Mouse (Mus musculus) liver, embryonic 14 days (tissue): Measurements from ENCODE around the gene 5430419D17Rik. TPM values are rescaled to one million over a fixed set of nuclear protein-coding genes. Genes with fewer than 3 reads are reported as not detected.

Experiments
- polyA plus RNA-seq: library from polyadenylated mRNA; depleted of rRNA; stranded (reverse); fragments of >200 nt; gene quantifications from 2 replicates; pipeline ENCODE4 v1.2.3, GENCODE M21; 2012; rRNA removed

5430419D17Rik gene
- polyA plus RNA-seq, result not detected in 2 replicates

DNA sequence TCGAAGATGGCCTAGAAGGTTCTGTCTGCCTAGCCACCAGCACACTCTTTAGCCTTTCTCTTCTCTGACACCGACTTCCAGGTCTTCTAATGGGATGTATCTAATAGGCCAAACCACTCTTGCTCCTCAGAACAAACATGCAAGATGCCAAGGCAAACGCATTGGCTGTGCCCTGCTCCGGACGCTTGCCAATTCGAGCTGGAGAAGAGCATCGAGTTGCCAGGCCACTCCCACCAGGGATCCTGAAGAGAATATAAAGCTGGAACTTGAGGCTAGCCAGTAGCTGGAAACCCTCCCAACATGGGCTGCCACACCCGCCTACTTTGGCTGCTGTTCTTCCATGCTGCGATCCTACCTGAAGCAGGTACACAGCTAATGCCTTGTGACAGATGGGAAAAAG, at the start of gene 5430419D17Rik:
5430419D17Rik (plus strand) TSS at position 282 of the 400 bp plus-strand sequence.

DNA sequence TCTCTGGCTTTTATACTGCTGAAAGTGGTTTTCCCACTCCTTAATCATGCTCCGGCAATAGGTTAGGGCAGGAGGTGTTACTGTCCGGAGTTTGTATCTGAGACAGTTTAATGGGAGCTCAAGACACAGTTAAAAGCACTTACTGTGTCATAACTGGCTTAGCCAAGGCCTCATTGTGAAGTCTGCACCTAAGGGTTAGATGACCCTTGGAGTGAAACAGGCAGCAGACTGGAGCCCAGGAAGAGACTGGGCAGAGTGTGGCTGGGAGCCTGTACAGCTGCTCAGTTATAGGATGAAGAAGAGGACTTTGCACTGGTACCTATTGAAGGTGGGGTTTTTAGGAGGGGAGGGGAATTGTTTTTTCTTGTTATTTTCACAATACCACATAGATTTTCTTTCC, 28.0 kb upstream of the 5430419D17Rik start, which contains the start of gene 4933402N03Rik:
4933402N03Rik (minus strand) TSS at position 101 of the 400 bp plus-strand sequence.

DNA sequence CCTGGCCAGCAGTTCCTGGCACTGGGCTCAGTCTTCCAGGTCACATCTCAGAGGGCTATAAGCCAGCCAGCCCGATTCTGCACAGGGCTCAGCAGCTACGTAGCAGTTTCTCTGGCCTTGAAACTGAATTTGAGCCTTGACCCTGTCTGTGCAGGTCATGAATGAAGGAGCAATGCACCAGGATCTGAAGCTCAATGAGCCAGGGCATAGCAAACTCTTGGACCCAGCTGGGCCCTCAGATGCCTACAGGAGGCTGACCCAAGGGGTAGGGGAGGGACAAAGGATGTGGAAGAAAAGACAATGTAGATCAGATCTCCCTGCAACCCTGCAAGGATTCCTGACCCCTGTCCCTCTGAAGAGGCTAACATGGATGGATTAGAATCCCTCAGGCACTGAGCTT, 148.0 kb downstream of the 5430419D17Rik start, which contains the start of gene Cuzd1:
Cuzd1 (minus strand) TSS at position 101 of the 400 bp plus-strand sequence.

DNA sequence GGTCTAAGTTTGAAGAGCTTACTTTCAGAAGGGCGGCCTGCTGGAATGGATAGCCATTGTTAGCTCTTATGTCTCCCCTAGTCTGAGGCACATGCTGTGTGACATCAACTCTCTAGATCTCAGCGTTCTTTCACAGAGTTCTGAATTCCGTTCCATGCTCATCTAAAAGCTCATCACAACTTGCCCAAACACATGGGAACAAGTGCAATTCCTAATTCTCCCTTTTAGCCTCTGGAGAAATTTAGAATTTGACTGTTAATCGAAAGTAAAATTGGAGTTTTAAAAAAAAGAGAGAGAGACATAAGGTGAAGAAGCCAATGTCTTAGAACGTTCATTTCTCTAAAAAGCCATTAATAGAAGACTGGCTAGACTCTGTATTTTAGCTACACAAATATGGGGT, 155.2 kb downstream of the 5430419D17Rik start, which contains the start of gene Fam24b:
Fam24b (minus strand) TSS at position 101 of the 400 bp plus-strand sequence.

DNA sequence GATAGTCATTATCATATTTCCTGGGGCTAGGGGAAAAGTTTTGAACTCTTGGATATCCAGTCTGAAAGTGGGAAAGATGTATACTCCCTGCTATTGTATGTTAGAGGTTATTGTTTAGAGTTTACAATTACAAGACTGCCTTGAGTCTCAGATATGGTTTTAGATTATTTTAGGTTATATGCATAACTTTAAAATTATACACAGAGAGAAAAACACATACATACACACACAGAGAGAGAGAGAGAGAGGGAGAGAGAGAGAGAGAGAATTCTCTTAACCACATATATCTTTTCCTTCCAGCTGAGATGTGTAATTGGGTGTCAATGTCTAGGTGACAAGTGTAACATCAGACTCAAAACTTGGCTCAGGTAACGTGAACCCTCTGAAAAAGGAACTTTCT, 159.4 kb downstream of the 5430419D17Rik start, which contains the start of gene Fam24a:
Fam24a (plus strand) TSS at position 301 of the 400 bp plus-strand sequence.

Other genes with a start within 250 kb of the 5430419D17Rik start
- gene Htra1, start 238.3 kb upstream of the 5430419D17Rik start, polyA plus RNA-seq, result 0.16 and 1.5 TPM in 2 replicates
- not detected in 2 replicates for gene Dmbt1, start 142.3 kb upstream of the 5430419D17Rik start, polyA plus RNA-seq
- not detected in 2 replicates for gene 4933402N03Rik, start 28.1 kb upstream of the 5430419D17Rik start, polyA plus RNA-seq
- not detected in 2 replicates for gene Cuzd1, start 147.9 kb downstream of the 5430419D17Rik start, polyA plus RNA-seq
- 0.07 and 0.17 TPM in 2 replicates for gene Fam24b, start 155.1 kb downstream of the 5430419D17Rik start, polyA plus RNA-seq
- not detected in 2 replicates for gene Fam24a, start 159.5 kb downstream of the 5430419D17Rik start, polyA plus RNA-seq
- 3.8 and 4.8 TPM in 2 replicates for gene 2310057M21Rik, start 188.4 kb downstream of the 5430419D17Rik start, polyA plus RNA-seq
- gene Pstk, start 196.7 kb downstream of the 5430419D17Rik start, polyA plus RNA-seq, result 13.9 and 16.0 TPM in 2 replicates
- gene Ikzf5, start 236.1 kb downstream of the 5430419D17Rik start, polyA plus RNA-seq, result 9.6 and 11.3 TPM in 2 replicates
- gene Acadsb, start 236.2 kb downstream of the 5430419D17Rik start, polyA plus RNA-seq, result 5.3 and 5.6 TPM in 2 replicates